Comparison of ENCODE assay signal across 8 mouse cellular contexts in genomic region chr11:97404761-97405190, GRCm38 (mm10). TPM values are rescaled to one million over a fixed set of nuclear protein-coding genes. Genes with fewer than 3 reads are reported as not detected.
DNase-seq lines count a peak whose midpoint lies in the region; ATAC-seq lines count a peak whose summit lies in the region.

No protein-coding gene starts in this region.

- peak overlapping the region; percentile 51 for H3K4me3 ChIP-seq in lung, embryonic 15.5 days
- peak overlapping the region; percentile 76 for H3K4me3 ChIP-seq in embryonic facial prominence, embryonic 10.5 days
- H3K4me3 ChIP-seq in hindbrain, embryonic 13.5 days, result peak overlapping the region; percentile 62
- peak overlapping the region; percentile 61 for H3K4me3 ChIP-seq in midbrain, embryonic 13.5 days (replicated peaks)

- H3K4me2 ChIP-seq in lung, embryonic 15.5 days, result peak overlapping the region; percentile 98
- peak overlapping the region; percentile 89 for H3K4me2 ChIP-seq in hindbrain, embryonic 13.5 days
- H3K4me2 ChIP-seq in midbrain, embryonic 13.5 days (replicated peaks), result peak overlapping the region; percentile 95

- intact Hi-C loops in left cerebral cortex, postnatal 25 days (cut with DNase I), result loop anchor here (5.0 kb wide), 1 partner anchor 223 kb away; the partner anchor contains the start of gene Epop

- peaks cover 8% of the 10 kb centered on the region; the same call in 1 of the 2 replicates for H3K27me3 ChIP-seq in lung, embryonic 15.5 days
- peaks cover 72% of the 10 kb centered on the region for H3K27me3 ChIP-seq in embryonic facial prominence, embryonic 10.5 days (replicated peaks; ENCODE audit: low read depth, poor library complexity, severe bottlenecking)
- H3K27me3 ChIP-seq in hindbrain, embryonic 13.5 days, result peaks cover 32% of the 10 kb centered on the region
- H3K27me3 ChIP-seq in midbrain, embryonic 13.5 days, result peaks cover 21% of the 10 kb centered on the region

- WGBS in lung, embryonic 15.5 days, result 3% methylated on average over 11 of the region's 11 CpGs
- WGBS in embryonic facial prominence, embryonic 10.5 days, result 2% methylated on average over 11 of the region's 11 CpGs
- WGBS in hindbrain, embryonic 13.5 days, result 1% methylated on average over 11 of the region's 11 CpGs
- whole genome bisulfite sequencing in midbrain, embryonic 13.5 days, result 1% methylated on average over 11 of the region's 11 CpGs

- H3K9me3 ChIP-seq in lung, embryonic 15.5 days, result no peaks in the 10 kb centered on the region
- H3K9me3 ChIP-seq in embryonic facial prominence, embryonic 10.5 days, result no peaks in the 10 kb centered on the region
- H3K9me3 ChIP-seq in hindbrain, embryonic 13.5 days, result no peaks in the 10 kb centered on the region
- H3K9me3 ChIP-seq in midbrain, embryonic 13.5 days, result no peaks in the 10 kb centered on the region

- peak overlapping the region; percentile 33 for H3K9ac ChIP-seq in lung, embryonic 15.5 days
- H3K9ac ChIP-seq in hindbrain, embryonic 13.5 days, result peak overlapping the region; percentile 83
- H3K9ac ChIP-seq in midbrain, embryonic 13.5 days (replicated peaks), result peak overlapping the region; percentile 81

- H3K4me1 ChIP-seq in lung, embryonic 15.5 days, result peaks cover 41% of the 10 kb centered on the region
- H3K4me1 ChIP-seq in embryonic facial prominence, embryonic 10.5 days, result peaks cover 64% of the 10 kb centered on the region
- peaks cover 57% of the 10 kb centered on the region for H3K4me1 ChIP-seq in hindbrain, embryonic 13.5 days (replicated peaks)
- H3K4me1 ChIP-seq in midbrain, embryonic 13.5 days (replicated peaks), result peaks cover 49% of the 10 kb centered on the region

- ATAC-seq in lung, embryonic 15.5 days (ENCODE audit: borderline replicate concordance, extremely low read depth, low FRiP score, low TSS enrichment), result peak; percentile 24
- ATAC-seq in hindbrain, embryonic 13.5 days (ENCODE audit: low FRiP score), result peak; percentile 29
- peak; percentile 53 for ATAC-seq in midbrain, embryonic 13.5 days

- no peaks in the 10 kb centered on the region for H3K36me3 ChIP-seq in lung, embryonic 15.5 days
- no peaks in the 10 kb centered on the region for H3K36me3 ChIP-seq in embryonic facial prominence, embryonic 10.5 days (replicated peaks)
- H3K36me3 ChIP-seq in hindbrain, embryonic 13.5 days, result no peaks in the 10 kb centered on the region
- no peaks in the 10 kb centered on the region for H3K36me3 ChIP-seq in midbrain, embryonic 13.5 days

- H3K27ac ChIP-seq in lung, embryonic 15.5 days, result no peak overlapping the region
- H3K27ac ChIP-seq in embryonic facial prominence, embryonic 10.5 days (replicated peaks), result peak overlapping the region; percentile 73
- H3K27ac ChIP-seq in hindbrain, embryonic 13.5 days, result peak overlapping the region; percentile 69
- peak overlapping the region; percentile 32; the same call in 1 of the 2 replicates for H3K27ac ChIP-seq in midbrain, embryonic 13.5 days

- DNase-seq in lung, postnatal 25 days (ENCODE audit: low spot score), result no peak
- no peak for DNase-seq in embryonic facial prominence, embryonic 10.5 days (ENCODE audit: low spot score)
- no peak for DNase-seq in right cerebral cortex, postnatal 36 days (ENCODE audit: low spot score in 2 of 2)
- no peak for DNase-seq in left cerebral cortex, postnatal 25 days (ENCODE audit: low spot score in 2 of 2)
- DNase-seq in kidney, postnatal 10 days, result no peak

RNA-seq across cellular contexts. Expression of gene Arhgap23, which starts 10.6 kb away (rescaled TPM):
- 7.0 and 7.4 TPM in 2 replicates for polyA plus RNA-seq in lung, embryonic 15.5 days (2015; fragmentation: Nextera tagmentation; extraction: Ambion mirVana)
- polyA plus RNA-seq in embryonic facial prominence, embryonic 10.5 days (2016; fragmentation: Nextera tagmentation; extraction: Ambion mirVana), result 2.4 TPM in 2 replicates
- 6.6 and 6.7 TPM in 2 replicates for polyA plus RNA-seq in hindbrain, embryonic 13.5 days (2015; fragmentation: Nextera tagmentation; extraction: Ambion mirVana)
- 5.1 and 6.5 TPM in 2 replicates for polyA plus RNA-seq in midbrain, embryonic 13.5 days (2015; fragmentation: Nextera tagmentation; extraction: Ambion mirVana)
- total RNA-seq in left cerebral cortex, postnatal 25 days (2021), result 10 to 100 TPM; 63.8 to 66.5 TPM

RNA-seq across cellular contexts. Expression of gene Socs7, which starts 42.4 kb away (rescaled TPM):
- 3.4 and 3.6 TPM in 2 replicates for polyA plus RNA-seq in lung, embryonic 15.5 days (2015; fragmentation: Nextera tagmentation; extraction: Ambion mirVana)
- 3.3 TPM in 2 replicates for polyA plus RNA-seq in embryonic facial prominence, embryonic 10.5 days (2016; fragmentation: Nextera tagmentation; extraction: Ambion mirVana)
- 8.4 and 9.2 TPM in 2 replicates for polyA plus RNA-seq in hindbrain, embryonic 13.5 days (2015; fragmentation: Nextera tagmentation; extraction: Ambion mirVana)
- polyA plus RNA-seq in midbrain, embryonic 13.5 days (2015; fragmentation: Nextera tagmentation; extraction: Ambion mirVana), result 8.8 and 9.4 TPM in 2 replicates
- 10 to 100 TPM; 87.3 to 94.1 TPM for total RNA-seq in left cerebral cortex, postnatal 25 days (2021)

RNA-seq across cellular contexts. Expression of gene Gpr179, which starts 52.9 kb away (rescaled TPM):
- 0.07 and 0.16 TPM in 2 replicates for polyA plus RNA-seq in lung, embryonic 15.5 days (2015; fragmentation: Nextera tagmentation; extraction: Ambion mirVana)
- 0.05 and 0.07 TPM in 2 replicates for polyA plus RNA-seq in embryonic facial prominence, embryonic 10.5 days (2016; fragmentation: Nextera tagmentation; extraction: Ambion mirVana)
- 0.16 and 0.25 TPM in 2 replicates for polyA plus RNA-seq in hindbrain, embryonic 13.5 days (2015; fragmentation: Nextera tagmentation; extraction: Ambion mirVana)
- 0.39 and 0.48 TPM in 2 replicates for polyA plus RNA-seq in midbrain, embryonic 13.5 days (2015; fragmentation: Nextera tagmentation; extraction: Ambion mirVana)
- under 1 TPM; 0.18 to 0.43 TPM for total RNA-seq in left cerebral cortex, postnatal 25 days (2021)

Comparison
In these comparisons a context has a peak if more than half of its experiments do, and no peak if none do; other contexts are left out.
1. H3K9ac ChIP-seq: peak in every context shown above with its lines; median percentile 83 in hindbrain, embryonic 13.5 days; 81 in midbrain, embryonic 13.5 days; 33 in lung, embryonic 15.5 days.